10 mouse cellular contexts compared by ENCODE assay signal in genomic region chr11:58352681-58353548, GRCm38 (mm10). TPM values are rescaled to one million over a fixed set of nuclear protein-coding genes. Genes with fewer than 3 reads are reported as not detected.
DNase-seq lines count a peak whose midpoint lies in the region; ATAC-seq and TF ChIP-seq lines count a peak whose summit lies in the region.
"Had no signal": no experiment of that assay in that cellular context is flagged by ENCODE, and none has a peak within 500 bp of the region (broad histone marks: within the 10 kb centered on the region; RNA-seq: fewer than 3 reads in every experiment).

No protein-coding gene starts in this region.

- peak; percentile 28 for TF ChIP-seq CTCF in left cerebral cortex, adult 2 months (IDR thresholded peaks at IDR 0.05)
- peak; percentile 75 to 83 (median 79) for TF ChIP-seq CTCF in MEL (IDR thresholded peaks at IDR 0.05 in 2 of 3, conservative IDR thresholded peaks at IDR 0.05 in 1 of 3; ENCODE audit: control insufficient read depth in 1 of 3, insufficient read depth in 1 of 3, low read depth in 2 of 3, low read length in 3 of 3, poor library complexity in 1 of 3, severe bottlenecking in 1 of 3)

- TF ChIP-seq EP300 in MEL (IDR thresholded peaks at IDR 0.05; ENCODE audit: low read depth in 1 of 2, low read length in 2 of 2): peak; percentile 97 to 98

- no peak for DNase-seq in left cerebral cortex, adult 2 months (ENCODE audit: extremely low spot score in 1 of 2, low spot score in 2 of 2)
- no peak for DNase-seq in left cerebral cortex, postnatal 25 days (ENCODE audit: low spot score in 2 of 2)
- DNase-seq in MEL (ENCODE audit: low read depth, low spot score): peak; percentile 95
- peak; percentile 32 for DNase-seq in mesoderm, embryonic 11.5 days (ENCODE audit: low read depth, low spot score)
- no peak for DNase-seq in frontal cortex, postnatal 25 days (ENCODE audit: low spot score in 2 of 2)
- no peak for DNase-seq in layer of hippocampus, postnatal 25 days (ENCODE audit: extremely low spot score in 1 of 2, low spot score in 1 of 2)
- DNase-seq: lung, postnatal 10 days had no signal

- ATAC-seq in erythroblast, adult 5-6 weeks (replicated peaks; ENCODE audit: low FRiP score, poor library complexity, severe bottlenecking): peak; percentile 76
- ATAC-seq in forebrain, embryonic 12.5 days (ENCODE audit: low FRiP score): no peak

- H3K27ac ChIP-seq in left cerebral cortex, adult 2 months: no peak overlapping the region
- H3K27ac ChIP-seq in MEL (ENCODE audit: control insufficient read depth, low read depth, low read length): peak overlapping the region; percentile 84
- no peak overlapping the region for H3K27ac ChIP-seq in forebrain, embryonic 12.5 days
- H3K27ac ChIP-seq: heart, embryonic 15.5 days had no signal

- no peak overlapping the region for H3K4me2 ChIP-seq in forebrain, embryonic 12.5 days
- H3K4me2 ChIP-seq: heart, embryonic 15.5 days had no signal

- 69% methylated on average over 7 of the region's 7 CpGs for WGBS in forebrain, embryonic 12.5 days

- peak; percentile 86 for TF ChIP-seq RAD21 in MEL (IDR thresholded peaks at IDR 0.05; ENCODE audit: low read depth, low read length)

- peak overlapping the region; percentile 43 for H3K9ac ChIP-seq in MEL (ENCODE audit: control insufficient read depth, low read depth, low read length, poor library complexity, severe bottlenecking)
- no peak overlapping the region for H3K9ac ChIP-seq in forebrain, embryonic 12.5 days
- H3K9ac ChIP-seq: heart, embryonic 15.5 days had no signal

- no peaks in the 10 kb centered on the region for H3K27me3 ChIP-seq in MEL (ENCODE audit: control insufficient read depth in 1 of 2, insufficient read depth in 2 of 2, low read length in 2 of 2)
- H3K27me3 ChIP-seq in forebrain, embryonic 12.5 days: no peaks in the 10 kb centered on the region
- H3K27me3 ChIP-seq: heart, embryonic 15.5 days had no signal

- no peaks in the 10 kb centered on the region for H3K79me2 ChIP-seq in MEL (ENCODE audit: control insufficient read depth, insufficient read depth, low read length, poor library complexity)

- no peak overlapping the region for H3K4me3 ChIP-seq in left cerebral cortex, adult 2 months
- H3K4me3 ChIP-seq in MEL (ENCODE audit: control insufficient read depth in 1 of 2, insufficient read depth in 1 of 2, low read depth in 2 of 2, low read length in 2 of 2): peak overlapping the region in 1 of 2 experiments; percentile 15; a peak in 2 of 4 replicates
- H3K4me3 ChIP-seq in forebrain, embryonic 12.5 days (replicated peaks): no peak overlapping the region
- H3K4me3 ChIP-seq: heart, embryonic 15.5 days had no signal

- intact Hi-C loops in left cerebral cortex, adult 2 months (cut with DNase I): loop anchor here (5.0 kb wide), 1 partner anchor 144 kb away; no protein-coding TSS in a partner anchor
- intact Hi-C loops in left cerebral cortex, postnatal 25 days (cut with DNase I): no loop called here

- no peaks in the 10 kb centered on the region for H3K9me3 ChIP-seq in MEL (replicated peaks; ENCODE audit: insufficient read depth, low read length)
- peaks cover 4% of the 10 kb centered on the region; the same call in 1 of the 2 replicates for H3K9me3 ChIP-seq in forebrain, embryonic 12.5 days
- H3K9me3 ChIP-seq: heart, embryonic 15.5 days had no signal

- H3K4me1 ChIP-seq in MEL (ENCODE audit: control insufficient read depth in 1 of 2, insufficient read depth in 2 of 2, low read length in 2 of 2): peaks cover 17 to 50% of the 10 kb centered on the region in 2 experiments
- no peaks in the 10 kb centered on the region for H3K4me1 ChIP-seq in forebrain, embryonic 12.5 days
- H3K4me1 ChIP-seq: heart, embryonic 15.5 days had no signal

- TF ChIP-seq POLR2A in MEL (IDR thresholded peaks at IDR 0.05; ENCODE audit: control insufficient read depth in 1 of 2, insufficient read depth in 1 of 2, low read depth in 1 of 2, low read length in 2 of 2, poor library complexity in 1 of 2): peak in 1 of 2 experiments; percentile 53; a peak in 1 of 4 replicates

- H3K36me3 ChIP-seq in MEL (ENCODE audit: control insufficient read depth in 1 of 2, insufficient read depth in 2 of 2, low read length in 2 of 2): peaks cover 0 to 32% of the 10 kb centered on the region in 2 experiments; a peak in 2 of 4 replicates
- peaks cover 4% of the 10 kb centered on the region; the same call in 1 of the 2 replicates for H3K36me3 ChIP-seq in forebrain, embryonic 12.5 days (replicated peaks)
- H3K36me3 ChIP-seq: heart, embryonic 15.5 days had no signal

TF ChIP-seq in MEL, 35 proteins besides CTCF, POLR2A, EP300 and RAD21 (continues in another document):
- TF ChIP-seq NELFE (IDR thresholded peaks at IDR 0.05; ENCODE audit: low read depth, low read length) (no peak), ZMIZ1 (IDR thresholded peaks at IDR 0.05; ENCODE audit: low read depth, low read length) (peak; percentile 34; the same call in 1 of the 2 replicates), CHD1 (IDR thresholded peaks at IDR 0.05; ENCODE audit: low read depth, low read length) (no peak), KAT2A (conservative IDR thresholded peaks at IDR 0.05; ENCODE audit: low read depth, low read length) (no peak), RCOR1 (IDR thresholded peaks at IDR 0.05; ENCODE audit: low read depth, low read length) (peak; percentile 92), POLR2AphosphoS5 (IDR thresholded peaks at IDR 0.05; ENCODE audit: borderline replicate concordance, low read depth, low read length) (no peak), JUND (IDR thresholded peaks at IDR 0.05; ENCODE audit: low read depth, low read length) (no peak; the same call in none of the 2 replicates), POLR2AphosphoS2 (IDR thresholded peaks at IDR 0.05; ENCODE audit: low read length) (0 out of 2 replicates have a peak, but pooled peaks have one; percentile 43), ZC3H11A (IDR thresholded peaks at IDR 0.05; ENCODE audit: low read depth, low read length) (peak; percentile 47), MYC (IDR thresholded peaks at IDR 0.05; ENCODE audit: low read depth, low read length) (peak; percentile 94), SMC3 (IDR thresholded peaks at IDR 0.05; ENCODE audit: low read depth, low read length) (peak; percentile 66), HCFC1 (IDR thresholded peaks at IDR 0.05; ENCODE audit: low read depth, low read length) (no peak; the same call in none of the 2 replicates), TAL1 (IDR thresholded peaks at IDR 0.05; ENCODE audit: low read length) (peak; percentile 80), MEF2A (IDR thresholded peaks at IDR 0.05; ENCODE audit: extremely low read depth, insufficient replicate concordance, low read depth, low read length, poor library complexity, severe bottlenecking) (no peak), CHD2 (IDR thresholded peaks at IDR 0.05; ENCODE audit: low read length) (no peak; the same call in 1 of the 2 replicates), MAX (IDR thresholded peaks at IDR 0.05; ENCODE audit: low read length) (peak; percentile 79), ETS1 (IDR thresholded peaks at IDR 0.05; ENCODE audit: low read depth, low read length) (peak; percentile 97)

RNA-seq across cellular contexts. Expression of gene Sh3bp5l, which starts 22.4 kb away (rescaled TPM):
- 10 to 100 TPM; 53.5 to 59.2 TPM for total RNA-seq in left cerebral cortex, adult 2 months (2021)
- total RNA-seq in left cerebral cortex, postnatal 25 days (2021): 10 to 100 TPM; 62.2 to 62.5 TPM
- 27.3 and 31.7 TPM in 2 replicates for total RNA-seq in MEL (2012; rRNA removed)
- 10 to 100 TPM in 1 of 2 experiments, not detected in 1; 32.8 TPM for polyA plus RNA-seq in MEL (2012; ENCODE audit: insufficient read depth in 1 of 2, insufficient read length in 2 of 2, low read depth in 1 of 2, low replicate concordance in 2 of 2, missing spikeins in 1 of 2)
- total RNA-seq in erythroblast, adult 5-6 weeks (2015; ENCODE audit: low replicate concordance): 13.6 and 20.0 TPM in 2 replicates
- total RNA-seq in erythroblast, adult 5-6 weeks (2017; ENCODE audit: low replicate concordance): 31.9 and 94.6 TPM in 2 replicates
- 10 to 100 TPM; 55.1 to 55.8 TPM for total RNA-seq in layer of hippocampus, postnatal 25 days (2021)
- 45.2 and 51.0 TPM in 2 replicates for polyA plus RNA-seq in forebrain, embryonic 12.5 days (2016; fragmentation: Nextera tagmentation; extraction: Ambion mirVana)

RNA-seq across cellular contexts. Expression of gene Zfp672, which starts 22.8 kb away (rescaled TPM):
- total RNA-seq in left cerebral cortex, adult 2 months (2021): 10 to 100 TPM; 46.2 to 49.7 TPM
- total RNA-seq in left cerebral cortex, postnatal 25 days (2021): 10 to 100 TPM; 47.2 to 52.2 TPM
- total RNA-seq in MEL (2012; rRNA removed): 27.2 and 39.5 TPM in 2 replicates
- 10 to 100 TPM in 1 of 2 experiments, not detected in 1; 22.6 TPM for polyA plus RNA-seq in MEL (2012; ENCODE audit: insufficient read depth in 1 of 2, insufficient read length in 2 of 2, low read depth in 1 of 2, low replicate concordance in 2 of 2, missing spikeins in 1 of 2)
- 15.0 and 31.9 TPM in 2 replicates for total RNA-seq in erythroblast, adult 5-6 weeks (2015; ENCODE audit: low replicate concordance)
- 28.5 and 31.1 TPM in 2 replicates for total RNA-seq in erythroblast, adult 5-6 weeks (2017; ENCODE audit: low replicate concordance)
- total RNA-seq in layer of hippocampus, postnatal 25 days (2021): 10 to 100 TPM; 45.9 to 47.7 TPM
- 37.7 and 40.4 TPM in 2 replicates for polyA plus RNA-seq in forebrain, embryonic 12.5 days (2016; fragmentation: Nextera tagmentation; extraction: Ambion mirVana)

RNA-seq across cellular contexts. Expression of gene Lypd8, which starts 25.9 kb away (rescaled TPM):
- total RNA-seq in left cerebral cortex, adult 2 months (2021): not detected
- not detected for total RNA-seq in left cerebral cortex, postnatal 25 days (2021)
- 0.19 TPM in 1 of 2 replicates, not detected in the other for total RNA-seq in MEL (2012; rRNA removed)
- polyA plus RNA-seq in MEL (2012; ENCODE audit: insufficient read depth in 1 of 2, insufficient read length in 2 of 2, low read depth in 1 of 2, low replicate concordance in 2 of 2, missing spikeins in 1 of 2): under 1 TPM in 1 of 2 experiments, not detected in 1; 0.31 TPM
- not detected in 2 replicates for total RNA-seq in erythroblast, adult 5-6 weeks (2015; ENCODE audit: low replicate concordance)
- not detected in 2 replicates for total RNA-seq in erythroblast, adult 5-6 weeks (2017; ENCODE audit: low replicate concordance)
- under 1 TPM in 1 of 2 experiments, not detected in 1; 0.25 TPM for total RNA-seq in layer of hippocampus, postnatal 25 days (2021)
- polyA plus RNA-seq in forebrain, embryonic 12.5 days (2016; fragmentation: Nextera tagmentation; extraction: Ambion mirVana): not detected in 2 replicates
- polyA plus RNA-seq: heart, embryonic 15.5 days had no signal

RNA-seq across cellular contexts. Expression of gene Zfp692, which starts 46.0 kb away (rescaled TPM):
- total RNA-seq in left cerebral cortex, adult 2 months (2021): 10 to 100 TPM; 31.4 to 31.9 TPM
- total RNA-seq in left cerebral cortex, postnatal 25 days (2021): 10 to 100 TPM; 20.9 to 24.2 TPM
- 16.0 and 25.7 TPM in 2 replicates for total RNA-seq in MEL (2012; rRNA removed)
- polyA plus RNA-seq in MEL (2012; ENCODE audit: insufficient read depth in 1 of 2, insufficient read length in 2 of 2, low read depth in 1 of 2, low replicate concordance in 2 of 2, missing spikeins in 1 of 2): 10 to 100 TPM in 1 of 2 experiments, not detected in 1; 38.0 TPM
- total RNA-seq in erythroblast, adult 5-6 weeks (2015; ENCODE audit: low replicate concordance): 1.5 and 4.6 TPM in 2 replicates
- 3.8 and 3.9 TPM in 2 replicates for total RNA-seq in erythroblast, adult 5-6 weeks (2017; ENCODE audit: low replicate concordance)
- 10 to 100 TPM; 19.3 to 28.6 TPM for total RNA-seq in layer of hippocampus, postnatal 25 days (2021)
- 29.3 and 30.1 TPM in 2 replicates for polyA plus RNA-seq in forebrain, embryonic 12.5 days (2016; fragmentation: Nextera tagmentation; extraction: Ambion mirVana)

Comparison
In these comparisons a context has a peak if more than half of its experiments do, and no peak if none do; other contexts are left out.
1. DNase-seq: peak in MEL (single experiment) and mesoderm, embryonic 11.5 days (single experiment); none in left cerebral cortex, adult 2 months (0 of 2), left cerebral cortex, postnatal 25 days (0 of 2), frontal cortex, postnatal 25 days (0 of 2) and layer of hippocampus, postnatal 25 days (0 of 2).